ENCODE assay signal across 8 mouse cellular contexts in genomic region chr11:5739846-5740245, GRCm38 (mm10). TPM values are rescaled to one million over a fixed set of nuclear protein-coding genes. Genes with fewer than 3 reads are reported as not detected.
A peak's percentile ranks its signal among the peaks of the same experiment; 100 is the strongest.
DNase-seq lines count a peak whose midpoint lies in the region; ATAC-seq and TF ChIP-seq lines count a peak whose summit lies in the region.

No protein-coding gene starts in this region.

- no peak for ATAC-seq in neural tube, embryonic 12.5 days (ENCODE audit: low FRiP score, low read depth)
- no peak for ATAC-seq in kidney, embryonic 15.5 days (replicated peaks; ENCODE audit: low FRiP score)

- no peaks in the 10 kb centered on the region for H3K27me3 ChIP-seq in neural tube, embryonic 12.5 days (replicated peaks)
- no peaks in the 10 kb centered on the region for H3K27me3 ChIP-seq in kidney, embryonic 15.5 days

- H3K4me1 ChIP-seq in neural tube, embryonic 12.5 days, result peaks cover 3% of the 10 kb centered on the region
- peaks cover 18% of the 10 kb centered on the region for H3K4me1 ChIP-seq in kidney, embryonic 15.5 days
- H3K4me1 ChIP-seq in olfactory bulb, adult 2 months (ENCODE audit: control insufficient read depth, insufficient read depth, low read length), result peaks cover 11% of the 10 kb centered on the region

- H3K9ac ChIP-seq in neural tube, embryonic 12.5 days, result no peak overlapping the region
- no peak overlapping the region for H3K9ac ChIP-seq in kidney, embryonic 15.5 days

- peak overlapping the region; percentile 25; the same call in 1 of the 2 replicates for H3K4me2 ChIP-seq in neural tube, embryonic 12.5 days (replicated peaks)
- peak overlapping the region; percentile 92 for H3K4me2 ChIP-seq in kidney, embryonic 15.5 days

- no peak overlapping the region for H3K4me3 ChIP-seq in neural tube, embryonic 12.5 days
- H3K4me3 ChIP-seq in kidney, embryonic 15.5 days (replicated peaks), result peak overlapping the region; percentile 81
- H3K4me3 ChIP-seq in olfactory bulb, adult 2 months (ENCODE audit: insufficient read depth, low read depth, low read length), result peak overlapping the region; percentile 36; the same call in 1 of the 2 replicates

- no peak overlapping the region for H3K27ac ChIP-seq in neural tube, embryonic 12.5 days
- H3K27ac ChIP-seq in kidney, embryonic 15.5 days, result peak overlapping the region; percentile 37
- H3K27ac ChIP-seq in olfactory bulb, adult 2 months (ENCODE audit: insufficient read depth, low read depth, low read length), result no peak overlapping the region

- TF ChIP-seq POLR2A in olfactory bulb, adult 2 months (IDR thresholded peaks at IDR 0.05; ENCODE audit: insufficient read depth, low read depth, low read length), result no peak

- 72% methylated on average over 3 of the region's 3 CpGs for WGBS in neural tube, embryonic 12.5 days
- 61% methylated on average over 3 of the region's 3 CpGs for WGBS in kidney, embryonic 15.5 days
- WGBS in olfactory bulb, adult 2 months, result 11% methylated on average over 3 of the region's 3 CpGs

- no peak for TF ChIP-seq CTCF in olfactory bulb, adult 2 months (IDR thresholded peaks at IDR 0.05; ENCODE audit: insufficient read depth, low read depth, low read length)

- peak; percentile 21 to 34 for DNase-seq in adrenal gland, postnatal 36 days
- no peak for DNase-seq in adrenal gland, adult 8-10 months
- DNase-seq in neural tube, embryonic 10.5 days (ENCODE audit: extremely low spot score, low spot score), result no peak
- DNase-seq in embryo, embryonic 11 days, result no peak
- no peak for DNase-seq in gastrocnemius, adult 8-10 months (ENCODE audit: low spot score in 2 of 2)

- H3K36me3 ChIP-seq in neural tube, embryonic 12.5 days, result no peaks in the 10 kb centered on the region
- H3K36me3 ChIP-seq in kidney, embryonic 15.5 days, result no peaks in the 10 kb centered on the region

- no peaks in the 10 kb centered on the region for H3K9me3 ChIP-seq in neural tube, embryonic 12.5 days
- H3K9me3 ChIP-seq in kidney, embryonic 15.5 days (replicated peaks), result no peaks in the 10 kb centered on the region

RNA-seq across cellular contexts. Expression of gene Urgcp, which starts 22.3 kb away (rescaled TPM):
- total RNA-seq in adrenal gland, postnatal 36 days (2021), result 10 to 100 TPM; 59.2 to 64.6 TPM
- total RNA-seq in adrenal gland, adult 8-10 months (2022), result 10 to 100 TPM; 63.6 to 83.8 (median 65.6) TPM
- polyA plus RNA-seq in neural tube, embryonic 12.5 days (2016; fragmentation: Nextera tagmentation; extraction: Ambion mirVana), result 24.6 and 26.5 TPM in 2 replicates
- 22.3 and 23.3 TPM in 2 replicates for polyA plus RNA-seq in kidney, embryonic 15.5 days (2015; fragmentation: Nextera tagmentation; extraction: Ambion mirVana)
- not detected in 2 replicates for polyA plus RNA-seq in olfactory bulb, adult 2 months (2012; ENCODE audit: insufficient read depth, insufficient read length, low replicate concordance, missing spikeins)
- total RNA-seq in gastrocnemius, adult 8-10 months (2022), result 10 to 100 TPM; 46.2 to 52.2 (median 48.2) TPM

RNA-seq across cellular contexts. Expression of gene Mrps24, which starts 24.4 kb away (rescaled TPM):
- 100 to 1,000 TPM; 117 to 202 TPM for total RNA-seq in adrenal gland, postnatal 36 days (2021)
- total RNA-seq in adrenal gland, adult 8-10 months (2022), result 100 to 1,000 TPM; 102 to 222 (median 154) TPM
- polyA plus RNA-seq in neural tube, embryonic 12.5 days (2016; fragmentation: Nextera tagmentation; extraction: Ambion mirVana), result 151 and 159 TPM in 2 replicates
- polyA plus RNA-seq in kidney, embryonic 15.5 days (2015; fragmentation: Nextera tagmentation; extraction: Ambion mirVana), result 192 and 202 TPM in 2 replicates
- not detected in 2 replicates for polyA plus RNA-seq in olfactory bulb, adult 2 months (2012; ENCODE audit: insufficient read depth, insufficient read length, low replicate concordance, missing spikeins)
- 100 to 1,000 TPM in 3 of 4 experiments, 10 to 100 TPM in 1; 98.9 to 119 (median 108) TPM for total RNA-seq in gastrocnemius, adult 8-10 months (2022)

RNA-seq across cellular contexts. Expression of gene Dbnl, which starts 48.4 kb away (rescaled TPM):
- total RNA-seq in adrenal gland, postnatal 36 days (2021), result 10 to 100 TPM; 67.3 to 73.6 TPM
- 10 to 100 TPM; 70.7 to 98.8 (median 74.0) TPM for total RNA-seq in adrenal gland, adult 8-10 months (2022)
- 138 and 153 TPM in 2 replicates for polyA plus RNA-seq in neural tube, embryonic 12.5 days (2016; fragmentation: Nextera tagmentation; extraction: Ambion mirVana)
- polyA plus RNA-seq in kidney, embryonic 15.5 days (2015; fragmentation: Nextera tagmentation; extraction: Ambion mirVana), result 112 and 116 TPM in 2 replicates
- not detected in 2 replicates for polyA plus RNA-seq in olfactory bulb, adult 2 months (2012; ENCODE audit: insufficient read depth, insufficient read length, low replicate concordance, missing spikeins)
- total RNA-seq in gastrocnemius, adult 8-10 months (2022), result 10 to 100 TPM; 10.3 to 13.1 (median 12.2) TPM

Comparison
In these comparisons a context has a peak if more than half of its experiments do, and no peak if none do; other contexts are left out.
1. DNase-seq: peak in adrenal gland, postnatal 36 days (2 of 2); none in adrenal gland, adult 8-10 months (single experiment), neural tube, embryonic 10.5 days (single experiment), embryo, embryonic 11 days (single experiment) and gastrocnemius, adult 8-10 months (0 of 2).
2. RNA of gene Dbnl, which starts 48.4 kb away (total RNA-seq): 70.7 to 98.8 TPM in adrenal gland, adult 8-10 months and 67.3 to 73.6 TPM in adrenal gland, postnatal 36 days; 10.3 to 13.1 TPM in gastrocnemius, adult 8-10 months; every median in the first group is over 4 times any median in the second.